Comparison of ENCODE assay signal across 17 mouse cellular contexts in the genomic region with DNA sequence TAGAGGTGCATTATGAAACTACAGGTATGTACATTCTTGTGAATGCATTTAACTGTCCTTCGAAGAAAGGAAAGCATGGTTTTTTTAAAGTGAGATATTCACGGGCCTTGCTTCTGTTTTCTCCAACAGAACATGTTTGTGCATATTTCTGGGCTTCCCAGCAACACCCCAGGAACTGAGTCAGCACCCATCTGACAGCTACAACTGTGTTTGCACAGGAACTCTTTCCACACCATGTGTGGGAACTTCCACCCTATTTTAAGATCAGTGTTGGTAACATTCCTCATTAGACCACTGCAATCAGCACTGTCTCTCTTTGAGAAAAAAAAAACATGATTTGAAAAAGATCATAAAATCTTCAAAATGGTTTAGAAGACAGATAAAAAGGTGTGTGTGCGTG.
A peak's percentile ranks its signal among the peaks of the same experiment; 100 is the strongest.
DNase-seq lines count a peak whose midpoint lies in the region; ATAC-seq lines count a peak whose summit lies in the region.
"Had no signal": no experiment of that assay in that cellular context is flagged by ENCODE, and none has a peak within 500 bp of the region (broad histone marks: within the 10 kb centered on the region; RNA-seq: fewer than 3 reads in every experiment).

No protein-coding gene starts in this region.

- no peak overlapping the region for H3K4me2 ChIP-seq in intestine, embryonic 15.5 days (replicated peaks)
- H3K4me2 ChIP-seq: forebrain, embryonic 13.5 days; limb, embryonic 13.5 days had no signal

- H3K9ac ChIP-seq in intestine, embryonic 15.5 days, result no peak overlapping the region
- H3K9ac ChIP-seq: forebrain, embryonic 13.5 days; limb, embryonic 13.5 days had no signal

- H3K27me3 ChIP-seq in intestine, embryonic 15.5 days (replicated peaks), result no peaks in the 10 kb centered on the region
- H3K27me3 ChIP-seq: forebrain, embryonic 13.5 days; limb, embryonic 13.5 days had no signal

- WGBS in intestine, embryonic 15.5 days, result 84% methylated on average over 3 of the region's 3 CpGs

- intact Hi-C loops in left cerebral cortex, postnatal 4 days (cut with DNase I), result no loop called here

- no peaks in the 10 kb centered on the region for H3K4me1 ChIP-seq in intestine, embryonic 15.5 days (replicated peaks)
- H3K4me1 ChIP-seq: forebrain, embryonic 13.5 days; limb, embryonic 13.5 days had no signal

- no peak overlapping the region for H3K27ac ChIP-seq in intestine, embryonic 15.5 days
- H3K27ac ChIP-seq: forebrain, embryonic 13.5 days; limb, embryonic 13.5 days; stomach, postnatal 0 days had no signal

- H3K36me3 ChIP-seq in intestine, embryonic 15.5 days, result no peaks in the 10 kb centered on the region
- H3K36me3 ChIP-seq: limb, embryonic 13.5 days had no signal

- ATAC-seq in intestine, embryonic 15.5 days, result no peak
- ATAC-seq: forebrain, embryonic 13.5 days; hindbrain, embryonic 16.5 days had no signal

- DNase-seq in left cerebral cortex, adult 11 months (ENCODE audit: low spot score), result peak; percentile 39
- DNase-seq in left cerebral cortex, postnatal 4 days, result no peak
- DNase-seq in layer of hippocampus, adult 18-20 months (ENCODE audit: low spot score in 2 of 2), result peak; percentile 43 to 72
- DNase-seq in left cerebral cortex, adult 9 months (ENCODE audit: low spot score in 2 of 2), result peak; percentile 44 to 72
- peak; percentile 86 for DNase-seq in telencephalon, adult 2 months (ENCODE audit: low read depth, low spot score)
- no peak for DNase-seq in kidney, postnatal 25 days
- DNase-seq in cerebellum, postnatal 25 days, result no peak
- DNase-seq: adrenal gland, postnatal 14 days; B cell, adult 2 months; heart, postnatal 10 days; lung, postnatal 4 days; midbrain, embryonic 14.5 days had no signal

- H3K4me3 ChIP-seq in intestine, embryonic 15.5 days (replicated peaks), result no peak overlapping the region
- H3K4me3 ChIP-seq: forebrain, embryonic 13.5 days; limb, embryonic 13.5 days had no signal

- H3K9me3 ChIP-seq in intestine, embryonic 15.5 days, result no peaks in the 10 kb centered on the region
- H3K9me3 ChIP-seq: forebrain, embryonic 13.5 days; limb, embryonic 13.5 days had no signal

Comparison
In these comparisons a context has a peak if more than half of its experiments do, and no peak if none do; other contexts are left out.
1. DNase-seq: peak in left cerebral cortex, adult 11 months (single experiment), layer of hippocampus, adult 18-20 months (2 of 2), left cerebral cortex, adult 9 months (2 of 2) and telencephalon, adult 2 months (single experiment); none in left cerebral cortex, postnatal 4 days (single experiment), kidney, postnatal 25 days (0 of 2) and cerebellum, postnatal 25 days (0 of 2).